Mouse (Mus musculus): ENCODE measurements around the gene Npas3. TPM values are rescaled to one million over a fixed set of nuclear protein-coding genes. Genes with fewer than 3 reads are reported as not detected.

Npas3 gene
- polyA plus RNA-seq, 1 experiment from 2014 or later, result 25.0 TPM

DNA sequence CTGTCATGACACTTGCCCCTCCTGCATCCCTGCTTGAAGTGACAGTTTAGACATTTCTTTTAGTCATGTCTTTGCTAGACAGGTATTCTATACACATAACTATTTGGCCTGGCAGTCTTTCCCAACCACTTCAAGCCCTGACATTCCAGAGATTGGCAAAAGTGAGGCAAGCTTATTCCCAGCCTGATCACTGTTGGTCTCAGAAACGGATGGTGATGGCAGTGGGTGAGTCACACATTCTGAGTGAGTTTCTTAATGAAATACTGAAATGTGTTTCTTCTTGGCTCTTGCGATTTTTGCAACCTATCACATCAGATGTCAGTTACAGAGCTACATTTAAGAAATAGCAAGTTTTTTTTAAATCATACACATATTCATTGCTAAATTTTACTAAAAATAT is 175.2 kb downstream of the Npas3 start:
- peaks cover 44% of the 10 kb centered on the region for H3K4me1 ChIP-seq (replicated peaks)
- no peak overlapping the region for H3K4me3 ChIP-seq
- WGBS, result 75% methylated on average over 2 of the region's 2 CpGs
- no peak for ATAC-seq (ENCODE audit: low FRiP score)
- no peak overlapping the region for H3K9ac ChIP-seq
- H3K9me3 ChIP-seq, result no peaks in the 10 kb centered on the region
- no peak overlapping the region for H3K27ac ChIP-seq
- 0 out of 2 replicates have a peak, but pooled peaks cover 3% of the 10 kb centered on the region for H3K27me3 ChIP-seq
- no peaks in the 10 kb centered on the region for H3K36me3 ChIP-seq
- no peak overlapping the region for H3K4me2 ChIP-seq

DNA sequence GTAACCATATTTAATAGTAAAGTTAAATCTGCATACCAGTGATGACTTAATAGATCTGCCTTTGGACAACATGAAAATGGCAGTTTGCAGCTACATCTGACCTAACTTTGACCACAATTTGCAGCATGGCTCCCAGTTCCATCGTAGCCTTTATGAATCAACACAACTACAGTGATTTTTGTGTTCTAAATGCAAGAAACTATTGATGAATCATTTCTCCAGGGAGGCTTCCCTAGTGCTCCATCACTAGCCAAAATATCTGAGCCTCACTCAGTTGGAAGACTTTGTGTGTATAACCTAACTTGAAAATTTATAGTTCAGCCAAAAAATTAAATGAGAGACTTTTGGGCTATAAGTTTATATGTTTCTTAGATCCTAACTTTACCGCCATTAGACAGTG is 177.5 kb downstream of the Npas3 start:
- Histone ChIP-seq H3K27ac (no peak overlapping the region), H3K9me3 (no peaks in the 10 kb centered on the region), H3K4me3 (no peak overlapping the region), H3K27me3 (no peaks in the 10 kb centered on the region), H3K36me3 (no peaks in the 10 kb centered on the region), H3K4me1 (replicated peaks) (peaks cover 34% of the 10 kb centered on the region), H3K9ac (no peak overlapping the region), H3K4me2 (no peak overlapping the region)
- ATAC-seq (ENCODE audit: low FRiP score), result no peak
- 91% methylated on average over 2 of the region's 2 CpGs for WGBS

DNA sequence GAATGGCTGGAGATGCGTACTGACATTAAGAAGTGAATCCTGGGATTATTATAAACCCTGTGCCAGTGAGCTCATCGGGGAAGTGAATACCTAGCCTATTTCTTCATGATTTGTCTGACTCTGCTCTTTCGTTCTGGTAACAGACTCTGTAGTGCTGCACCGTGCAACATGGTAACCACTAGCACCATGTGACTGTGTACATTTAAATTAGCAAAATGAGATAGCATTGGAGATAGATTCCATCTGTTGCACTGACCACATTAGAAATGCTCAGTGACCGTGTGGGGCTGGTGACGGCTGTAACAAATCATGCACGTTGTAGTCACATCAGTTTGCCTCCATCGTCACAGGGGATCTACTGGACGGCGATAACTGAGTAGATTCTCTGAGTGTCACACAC is 178.7 kb downstream of the Npas3 start:
- Histone ChIP-seq H3K4me2 (no peak overlapping the region), H3K4me1 (replicated peaks) (peaks cover 28% of the 10 kb centered on the region), H3K9ac (no peak overlapping the region), H3K9me3 (no peaks in the 10 kb centered on the region), H3K4me3 (no peak overlapping the region), H3K36me3 (no peaks in the 10 kb centered on the region), H3K27me3 (no peaks in the 10 kb centered on the region), H3K27ac (no peak overlapping the region)
- WGBS, result 49% methylated on average over 10 of the region's 10 CpGs
- no peak for ATAC-seq (ENCODE audit: low FRiP score)

- no peak overlapping the region for H3K4me3 ChIP-seq
- peaks cover 27% of the 10 kb centered on the region for H3K4me1 ChIP-seq (replicated peaks)
- no peaks in the 10 kb centered on the region for H3K27me3 ChIP-seq
- no peaks in the 10 kb centered on the region for H3K36me3 ChIP-seq
- ATAC-seq (ENCODE audit: low FRiP score), result no peak
- H3K9ac ChIP-seq, result no peak overlapping the region
- no peak overlapping the region for H3K27ac ChIP-seq
- H3K4me2 ChIP-seq, result no peak overlapping the region
- 84% methylated on average over 2 of the region's 2 CpGs for WGBS
- no peaks in the 10 kb centered on the region for H3K9me3 ChIP-seq
Observed at GRCm38 (mm10) chr12:53442029-53442428, 193.6 kb downstream of the Npas3 start.

DNA sequence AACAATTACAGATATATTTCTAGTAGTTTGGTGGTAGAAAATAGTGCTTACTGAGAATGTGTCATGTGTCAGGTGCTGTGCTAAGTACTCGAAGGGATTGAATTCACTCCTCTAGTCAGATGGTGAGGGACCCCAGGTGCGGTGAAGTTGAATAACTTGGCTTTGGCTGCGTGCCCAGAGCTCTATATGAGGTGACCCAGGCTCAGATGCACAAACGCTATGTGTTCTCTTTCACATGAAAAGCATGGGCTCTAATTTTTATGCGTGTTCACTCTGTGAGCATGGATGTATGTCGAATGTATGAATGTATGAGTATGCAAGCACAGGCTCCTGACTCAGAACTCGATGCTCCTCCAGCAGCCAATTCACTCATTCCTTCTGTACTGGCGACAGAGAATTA is 199.0 kb downstream of the Npas3 start:
- Histone ChIP-seq H3K4me1 (replicated peaks) (peaks cover 42% of the 10 kb centered on the region), H3K9ac (no peak overlapping the region), H3K9me3 (no peaks in the 10 kb centered on the region), H3K4me2 (no peak overlapping the region), H3K4me3 (no peak overlapping the region), H3K36me3 (no peaks in the 10 kb centered on the region), H3K27ac (peak overlapping the region; percentile 40; the same call in 1 of the 2 replicates), H3K27me3 (no peaks in the 10 kb centered on the region)
- WGBS, result 18% methylated on average over 8 of the region's 8 CpGs
- 0 out of 2 replicates have a peak, but pooled peaks have one; percentile 32 for ATAC-seq (ENCODE audit: low FRiP score)

GRCm38 (mm10) chr12:53448040-53448439 is 199.6 kb downstream of the Npas3 start:
- ATAC-seq (ENCODE audit: low FRiP score), result peak; percentile 68
- H3K4me1 ChIP-seq (replicated peaks), result peaks cover 42% of the 10 kb centered on the region

GRCm38 (mm10) chr12:53467549-53467948 is 219.1 kb downstream of the Npas3 start:
- ATAC-seq (ENCODE audit: low FRiP score), result no peak

More at GRCm38 (mm10) chr12:53448040-53448439, 199.6 kb downstream of the Npas3 start:
- H3K9me3 ChIP-seq, result no peaks in the 10 kb centered on the region
- H3K36me3 ChIP-seq, result no peaks in the 10 kb centered on the region
- no peak overlapping the region for H3K4me3 ChIP-seq
- H3K27ac ChIP-seq, result peak overlapping the region; percentile 55; the same call in 1 of the 2 replicates
- H3K4me2 ChIP-seq, result no peak overlapping the region
- H3K27me3 ChIP-seq, result no peaks in the 10 kb centered on the region
- WGBS, result 3% methylated on average over 3 of the region's 3 CpGs
- H3K9ac ChIP-seq, result no peak overlapping the region

DNA sequence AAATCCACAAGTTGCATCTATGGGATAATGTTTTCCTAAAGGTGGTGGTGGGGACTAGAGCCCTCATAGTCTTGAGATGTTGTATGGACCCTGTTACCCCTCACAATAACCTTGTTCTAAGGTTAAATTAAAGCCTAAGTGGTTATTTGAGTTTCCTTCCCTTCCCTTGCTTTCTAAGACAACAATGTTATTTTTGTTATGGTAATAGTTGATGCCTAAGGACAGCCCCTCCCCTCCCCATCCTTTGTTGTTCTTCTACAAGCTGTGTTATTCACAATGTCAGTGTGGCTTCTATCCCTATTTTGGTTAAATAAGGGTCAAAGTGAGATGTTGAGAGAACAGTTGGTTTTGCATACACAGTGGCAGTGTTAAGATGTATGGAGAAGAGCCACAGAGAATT is 226.0 kb downstream of the Npas3 start:
- H3K9me3 ChIP-seq, result no peaks in the 10 kb centered on the region
- no peaks in the 10 kb centered on the region for H3K27me3 ChIP-seq
- no peaks in the 10 kb centered on the region for H3K36me3 ChIP-seq
- no peak overlapping the region for H3K4me2 ChIP-seq
- 0 out of 2 replicates have a peak, but pooled peaks cover 7% of the 10 kb centered on the region for H3K4me1 ChIP-seq (replicated peaks)
- no peak for ATAC-seq (ENCODE audit: low FRiP score)
- no peak overlapping the region for H3K27ac ChIP-seq
- H3K9ac ChIP-seq, result no peak overlapping the region
- no peak overlapping the region for H3K4me3 ChIP-seq

More at GRCm38 (mm10) chr12:53467549-53467948, 219.1 kb downstream of the Npas3 start:
- H3K27me3 ChIP-seq, result no peaks in the 10 kb centered on the region
- no peaks in the 10 kb centered on the region for H3K4me1 ChIP-seq (replicated peaks)
- H3K36me3 ChIP-seq, result no peaks in the 10 kb centered on the region
- H3K4me2 ChIP-seq, result no peak overlapping the region
- no peak overlapping the region for H3K4me3 ChIP-seq
- no peak overlapping the region for H3K27ac ChIP-seq
- H3K9me3 ChIP-seq, result no peaks in the 10 kb centered on the region
- no peak overlapping the region for H3K9ac ChIP-seq

DNA sequence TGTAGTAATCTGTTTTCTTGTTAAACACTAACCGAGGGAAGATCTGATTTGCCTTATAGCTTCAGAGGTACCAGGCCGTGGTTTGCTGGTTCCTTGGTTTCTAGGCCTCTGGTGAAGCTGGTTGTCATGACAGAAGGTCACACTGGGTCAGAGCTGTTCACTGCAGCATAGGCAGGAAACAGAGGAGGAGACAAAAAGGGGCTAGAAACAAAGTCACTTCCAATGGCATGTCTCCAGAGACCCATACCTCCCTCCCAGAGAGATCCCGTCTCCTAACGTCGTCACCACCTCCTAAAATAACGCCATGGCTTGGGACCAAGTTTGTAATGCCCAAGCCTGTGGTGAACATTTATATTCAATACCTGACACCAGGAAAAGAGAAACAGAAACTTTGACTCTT is 236.4 kb downstream of the Npas3 start:
- H3K27me3 ChIP-seq, result no peaks in the 10 kb centered on the region
- H3K4me2 ChIP-seq, result no peak overlapping the region
- no peak for ATAC-seq (ENCODE audit: low FRiP score)
- no peak overlapping the region for H3K9ac ChIP-seq
- H3K4me3 ChIP-seq, result no peak overlapping the region
- no peak overlapping the region for H3K27ac ChIP-seq
- H3K9me3 ChIP-seq, result no peaks in the 10 kb centered on the region
- H3K4me1 ChIP-seq (replicated peaks), result no peaks in the 10 kb centered on the region; the same call in 1 of the 2 replicates
- WGBS, result 64% methylated on average over 6 of the region's 6 CpGs
- no peaks in the 10 kb centered on the region for H3K36me3 ChIP-seq

DNA sequence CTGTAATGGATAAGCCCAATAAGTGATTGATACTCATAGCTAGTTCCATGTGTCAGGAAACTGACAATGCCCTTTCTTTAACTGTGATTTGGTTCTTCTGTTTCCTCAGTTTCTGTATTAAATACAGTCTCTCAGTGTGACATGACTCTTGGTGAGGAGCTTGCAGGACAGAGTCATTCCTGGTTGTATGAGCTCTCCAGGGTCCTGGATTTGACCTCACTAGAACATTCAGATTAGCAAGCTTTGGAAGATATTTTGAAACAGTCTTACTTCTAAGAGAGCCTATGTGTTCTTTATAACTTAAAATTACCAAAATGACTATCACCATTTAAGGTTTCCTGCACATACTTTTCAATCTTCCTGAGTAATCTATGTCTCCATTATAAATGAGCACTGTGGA is 247.9 kb downstream of the Npas3 start:
- Histone ChIP-seq H3K4me1 (replicated peaks) (peaks cover 3% of the 10 kb centered on the region; the same call in 1 of the 2 replicates), H3K4me2 (no peak overlapping the region), H3K4me3 (no peak overlapping the region), H3K27me3 (no peaks in the 10 kb centered on the region), H3K36me3 (no peaks in the 10 kb centered on the region), H3K9me3 (no peaks in the 10 kb centered on the region), H3K27ac (no peak overlapping the region), H3K9ac (no peak overlapping the region)
- ATAC-seq (ENCODE audit: low FRiP score), result no peak

DNA sequence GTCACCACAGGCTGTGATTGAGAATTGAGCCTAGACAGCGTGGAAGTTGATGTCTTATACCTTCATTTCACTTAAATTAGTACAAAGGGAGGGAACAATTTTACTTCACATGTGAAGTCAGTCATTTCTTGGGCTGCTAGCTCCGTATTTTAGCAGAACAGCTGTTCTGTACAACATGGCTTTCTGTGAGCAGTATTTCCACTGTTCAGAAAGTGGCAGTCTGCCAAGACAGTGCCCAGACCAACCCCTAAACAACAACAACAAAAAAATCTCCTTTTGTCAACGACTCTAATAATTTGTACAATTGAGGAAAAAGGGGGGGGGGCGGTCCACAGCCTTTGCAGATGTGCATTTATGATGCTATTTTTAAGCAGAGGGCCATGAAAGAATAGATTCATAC is 266.4 kb downstream of the Npas3 start:
- Histone ChIP-seq H3K9ac (no peak overlapping the region), H3K36me3 (no peaks in the 10 kb centered on the region), H3K27ac (peak overlapping the region; percentile 67; the same call in 1 of the 2 replicates), H3K27me3 (no peaks in the 10 kb centered on the region), H3K9me3 (no peaks in the 10 kb centered on the region), H3K4me2 (no peak overlapping the region), H3K4me3 (no peak overlapping the region), H3K4me1 (replicated peaks) (peaks cover 8% of the 10 kb centered on the region; the same call in 1 of the 2 replicates)
- no peak for ATAC-seq (ENCODE audit: low FRiP score)
- 55% methylated on average over 4 of the region's 4 CpGs for WGBS

GRCm38 (mm10) chr12:53519556-53519955 is 271.1 kb downstream of the Npas3 start:
- Histone ChIP-seq H3K4me1 (replicated peaks) (peaks cover 20% of the 10 kb centered on the region), H3K27me3 (no peaks in the 10 kb centered on the region), H3K27ac (no peak overlapping the region), H3K36me3 (no peaks in the 10 kb centered on the region), H3K9me3 (no peaks in the 10 kb centered on the region), H3K4me2 (no peak overlapping the region), H3K9ac (no peak overlapping the region), H3K4me3 (no peak overlapping the region)
- no peak for ATAC-seq (ENCODE audit: low FRiP score)
- 89% methylated on average over 4 of the region's 4 CpGs for WGBS

GRCm38 (mm10) chr12:53522631-53523030 is 274.2 kb downstream of the Npas3 start:
- H3K27ac ChIP-seq, result no peak overlapping the region
- no peaks in the 10 kb centered on the region for H3K9me3 ChIP-seq
- 58% methylated on average over 5 of the region's 5 CpGs for WGBS
- H3K27me3 ChIP-seq, result no peaks in the 10 kb centered on the region
- H3K4me1 ChIP-seq (replicated peaks), result peaks cover 36% of the 10 kb centered on the region
- no peak overlapping the region for H3K4me2 ChIP-seq
- no peak for ATAC-seq (ENCODE audit: low FRiP score)
- H3K36me3 ChIP-seq, result no peaks in the 10 kb centered on the region
- no peak overlapping the region for H3K4me3 ChIP-seq
- no peak overlapping the region for H3K9ac ChIP-seq
